Mouse (Mus musculus): ENCODE data around the gene Tes3-ps. TPM values are rescaled to one million over a fixed set of nuclear protein-coding genes. Genes with fewer than 3 reads are reported as not detected.

The Tes3-ps gene
- total and polyA plus RNA-seq, 3 experiments = 0.31 to 0.68 TPM; not detected in 1

DNA sequence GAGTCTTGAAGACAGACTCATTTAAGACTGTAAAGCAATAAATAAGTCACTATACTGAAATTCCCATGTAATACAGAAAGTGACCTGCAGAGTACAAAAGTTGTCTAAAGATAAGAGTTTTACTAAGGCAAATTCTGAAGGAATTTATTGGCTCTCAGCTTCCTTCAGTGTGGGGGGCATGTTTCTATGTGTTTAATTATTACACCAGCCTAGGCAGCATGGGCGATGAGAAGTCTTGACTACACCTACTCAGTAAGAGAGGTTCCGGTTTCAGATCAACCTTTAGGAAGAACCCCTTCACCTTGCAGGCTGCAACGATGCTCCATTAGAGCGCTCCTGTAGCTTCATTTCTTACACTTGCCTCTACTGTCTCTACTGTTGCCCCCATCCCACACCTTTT, 37.5 kb downstream of the Tes3-ps start:
- no peaks in the 10 kb centered on the region for H3K79me2 ChIP-seq (ENCODE audit: control insufficient read depth, insufficient read depth, low read length, poor library complexity)
- no peaks in the 10 kb centered on the region; a peak in 1 of 4 replicates for H3K4me1 ChIP-seq (ENCODE audit: control insufficient read depth in 1 of 2, insufficient read depth in 2 of 2, low read length in 2 of 2)
- H3K27ac ChIP-seq (ENCODE audit: control insufficient read depth, low read depth, low read length) = no peak overlapping the region
- H3K9me3 ChIP-seq (replicated peaks; ENCODE audit: insufficient read depth, low read length) = no peaks in the 10 kb centered on the region
- H3K27me3 ChIP-seq (ENCODE audit: control insufficient read depth in 1 of 2, insufficient read depth in 2 of 2, low read length in 2 of 2) = no peaks in the 10 kb centered on the region
- H3K4me3 ChIP-seq (ENCODE audit: control insufficient read depth in 1 of 2, insufficient read depth in 1 of 2, low read depth in 2 of 2, low read length in 2 of 2) = no peak overlapping the region
- no peak overlapping the region for H3K9ac ChIP-seq (ENCODE audit: control insufficient read depth, low read depth, low read length, poor library complexity, severe bottlenecking)
- TF ChIP-seq RCOR1 (IDR thresholded peaks at IDR 0.05; ENCODE audit: low read depth, low read length) (no peak), CTCF (IDR thresholded peaks at IDR 0.05 in 2 of 3, conservative IDR thresholded peaks at IDR 0.05 in 1 of 3; ENCODE audit: control insufficient read depth in 1 of 3, insufficient read depth in 1 of 3, low read depth in 2 of 3, low read length in 3 of 3, poor library complexity in 1 of 3, severe bottlenecking in 1 of 3) (no peak), USF2 (IDR thresholded peaks at IDR 0.05; ENCODE audit: borderline replicate concordance in 1 of 2, insufficient read depth in 1 of 2, low read depth in 1 of 2, low read length in 2 of 2) (no peak), JUND (IDR thresholded peaks at IDR 0.05; ENCODE audit: low read depth, low read length) (no peak), ZMIZ1 (IDR thresholded peaks at IDR 0.05; ENCODE audit: low read depth, low read length) (no peak), ELF1 (IDR thresholded peaks at IDR 0.05; ENCODE audit: low read depth, low read length) (no peak), ZNF384 (IDR thresholded peaks at IDR 0.05; ENCODE audit: low read depth, low read length) (no peak), GATA1 (IDR thresholded peaks at IDR 0.05; ENCODE audit: low read depth, low read length) (no peak), POLR2AphosphoS5 (IDR thresholded peaks at IDR 0.05; ENCODE audit: borderline replicate concordance, low read depth, low read length) (no peak), MEF2A (IDR thresholded peaks at IDR 0.05; ENCODE audit: extremely low read depth, insufficient replicate concordance, low read depth, low read length, poor library complexity, severe bottlenecking) (no peak)
- no peaks in the 10 kb centered on the region for H3K36me3 ChIP-seq (ENCODE audit: control insufficient read depth in 1 of 2, insufficient read depth in 2 of 2, low read length in 2 of 2)
- peak; percentile 11 for DNase-seq (ENCODE audit: low read depth, low spot score)

DNA sequence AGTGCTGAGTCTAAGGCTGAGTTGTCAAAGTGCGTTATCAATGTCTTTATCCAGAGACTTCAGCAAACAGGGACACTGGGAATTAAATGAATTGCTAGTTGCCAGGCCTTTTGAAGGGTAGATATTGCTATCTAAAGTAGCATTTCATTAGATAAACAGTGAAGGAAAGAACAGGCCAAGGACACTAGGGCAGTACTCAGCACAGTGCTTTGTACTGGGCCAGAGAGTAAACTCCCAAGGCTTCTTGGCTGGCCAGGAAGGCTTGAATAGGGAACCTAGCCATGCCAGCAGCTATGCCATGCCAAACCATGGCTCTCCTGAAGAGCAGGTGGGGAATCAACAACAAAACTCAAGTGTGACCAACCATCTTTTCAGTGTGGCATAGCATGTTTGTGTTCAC, 43.8 kb downstream of the Tes3-ps start:
- Histone ChIP-seq H3K27ac (ENCODE audit: control insufficient read depth, low read depth, low read length) (no peak overlapping the region), H3K4me3 (ENCODE audit: control insufficient read depth in 1 of 2, insufficient read depth in 1 of 2, low read depth in 2 of 2, low read length in 2 of 2) (no peak overlapping the region), H3K79me2 (ENCODE audit: control insufficient read depth, insufficient read depth, low read length, poor library complexity) (no peaks in the 10 kb centered on the region), H3K27me3 (ENCODE audit: control insufficient read depth in 1 of 2, insufficient read depth in 2 of 2, low read length in 2 of 2) (no peaks in the 10 kb centered on the region), H3K9ac (ENCODE audit: control insufficient read depth, low read depth, low read length, poor library complexity, severe bottlenecking) (no peak overlapping the region), H3K36me3 (ENCODE audit: control insufficient read depth in 1 of 2, insufficient read depth in 2 of 2, low read length in 2 of 2) (no peaks in the 10 kb centered on the region), H3K4me1 (ENCODE audit: control insufficient read depth in 1 of 2, insufficient read depth in 2 of 2, low read length in 2 of 2) (no peaks in the 10 kb centered on the region; a peak in 1 of 4 replicates), H3K9me3 (replicated peaks; ENCODE audit: insufficient read depth, low read length) (no peaks in the 10 kb centered on the region)
- no peak for DNase-seq (ENCODE audit: low read depth, low spot score)
- TF ChIP-seq JUND (IDR thresholded peaks at IDR 0.05; ENCODE audit: low read depth, low read length) = no peak
- TF ChIP-seq CTCF (IDR thresholded peaks at IDR 0.05 in 2 of 3, conservative IDR thresholded peaks at IDR 0.05 in 1 of 3; ENCODE audit: control insufficient read depth in 1 of 3, insufficient read depth in 1 of 3, low read depth in 2 of 3, low read length in 3 of 3, poor library complexity in 1 of 3, severe bottlenecking in 1 of 3) = no peak
- TF ChIP-seq MAX (IDR thresholded peaks at IDR 0.05; ENCODE audit: low read length) = no peak

- Histone ChIP-seq H3K9me3 (replicated peaks; ENCODE audit: insufficient read depth, low read length) (no peaks in the 10 kb centered on the region), H3K9ac (ENCODE audit: control insufficient read depth, low read depth, low read length, poor library complexity, severe bottlenecking) (no peak overlapping the region), H3K4me3 (ENCODE audit: control insufficient read depth in 1 of 2, insufficient read depth in 1 of 2, low read depth in 2 of 2, low read length in 2 of 2) (no peak overlapping the region), H3K4me1 (ENCODE audit: control insufficient read depth in 1 of 2, insufficient read depth in 2 of 2, low read length in 2 of 2) (no peaks in the 10 kb centered on the region), H3K27me3 (ENCODE audit: control insufficient read depth in 1 of 2, insufficient read depth in 2 of 2, low read length in 2 of 2) (no peaks in the 10 kb centered on the region), H3K79me2 (ENCODE audit: control insufficient read depth, insufficient read depth, low read length, poor library complexity) (no peaks in the 10 kb centered on the region), H3K27ac (ENCODE audit: control insufficient read depth, low read depth, low read length) (no peak overlapping the region), H3K36me3 (ENCODE audit: control insufficient read depth in 1 of 2, insufficient read depth in 2 of 2, low read length in 2 of 2) (no peaks in the 10 kb centered on the region)
- no peak for TF ChIP-seq UBTF (IDR thresholded peaks at IDR 0.05; ENCODE audit: borderline replicate concordance, insufficient read depth, low read depth, low read length)
- TF ChIP-seq TAL1 (IDR thresholded peaks at IDR 0.05; ENCODE audit: low read length) = no peak
- no peak for TF ChIP-seq MAX (IDR thresholded peaks at IDR 0.05; ENCODE audit: low read length)
- no peak for TF ChIP-seq EP300 (IDR thresholded peaks at IDR 0.05; ENCODE audit: low read depth in 1 of 2, low read length in 2 of 2)
- no peak for TF ChIP-seq POLR2A (IDR thresholded peaks at IDR 0.05; ENCODE audit: control insufficient read depth in 1 of 2, insufficient read depth in 1 of 2, low read depth in 1 of 2, low read length in 2 of 2, poor library complexity in 1 of 2)
- no peak for TF ChIP-seq MAZ (IDR thresholded peaks at IDR 0.05; ENCODE audit: low read depth, low read length)
- TF ChIP-seq USF2 (IDR thresholded peaks at IDR 0.05; ENCODE audit: borderline replicate concordance in 1 of 2, insufficient read depth in 1 of 2, low read depth in 1 of 2, low read length in 2 of 2) = no peak
- TF ChIP-seq ZKSCAN1 (IDR thresholded peaks at IDR 0.05; ENCODE audit: low read depth, low read length) = no peak
- no peak for TF ChIP-seq TBP (IDR thresholded peaks at IDR 0.05; ENCODE audit: low read depth, low read length)
- no peak for TF ChIP-seq RAD21 (IDR thresholded peaks at IDR 0.05; ENCODE audit: low read depth, low read length)
- TF ChIP-seq CHD2 (IDR thresholded peaks at IDR 0.05; ENCODE audit: low read length) = no peak
- TF ChIP-seq ZMIZ1 (IDR thresholded peaks at IDR 0.05; ENCODE audit: low read depth, low read length) = no peak
- no peak for TF ChIP-seq GABPA (IDR thresholded peaks at IDR 0.05; ENCODE audit: low read depth, low read length)
- no peak for TF ChIP-seq NELFE (IDR thresholded peaks at IDR 0.05; ENCODE audit: low read depth, low read length)
- no peak for TF ChIP-seq CTCF (IDR thresholded peaks at IDR 0.05 in 2 of 3, conservative IDR thresholded peaks at IDR 0.05 in 1 of 3; ENCODE audit: control insufficient read depth in 1 of 3, insufficient read depth in 1 of 3, low read depth in 2 of 3, low read length in 3 of 3, poor library complexity in 1 of 3, severe bottlenecking in 1 of 3)
- DNase-seq (ENCODE audit: low read depth, low spot score) = no peak
Measured at GRCm38 (mm10) chr13:49538693-49539092, 45.6 kb downstream of the Tes3-ps start.
